Mouse (Mus musculus) heart, embryonic 14.5 days (tissue): Measurements from ENCODE around the gene Rab11b. TPM values are rescaled to one million over a fixed set of nuclear protein-coding genes. Genes with fewer than 3 reads are reported as not detected.

ENCODE experiments used
- ATAC-seq: fragments of 200-750 bp; cut with Nextera tagmentation; 2 replicates; pipeline ENCODE4 v1.8.0; 2017; ENCODE audit warnings: low read depth, moderate TSS enrichment; ENCODE audit not compliant: insufficient number of reproducible peaks, insufficient read depth, low FRiP score
- H3K27ac ChIP-seq, 2 experiments: fragments of 200-500 bp in 1 of 2; fragments of 300-500 bp in 1 of 2; sonication (generic) in 1 of 2; replicated peaks in 1 of 2; 2 replicates each; pipeline ENCODE4 v1.5.1; 2012 to 2014; ENCODE audit warnings: low read depth in 2 of 2, low read length in 2 of 2, control low read depth in 1 of 2, mild to moderate bottlenecking in 1 of 2, mixed read lengths in 1 of 2; ENCODE audit not compliant: control insufficient read depth in 1 of 2, insufficient read depth in 1 of 2
- H3K27me3 ChIP-seq: fragments of 300-500 bp; sonication (generic); 2 replicates; pipeline ENCODE4 v1.6.1; 2014; ENCODE audit warnings: mild to moderate bottlenecking, low read length, control low read depth; ENCODE audit not compliant: control insufficient read depth, insufficient read depth
- H3K36me3 ChIP-seq: fragments of 300-500 bp; sonication (generic); 2 replicates; pipeline ENCODE4 v1.6.1; 2014; ENCODE audit warnings: mild to moderate bottlenecking, control low read depth, low read length, mixed read lengths; ENCODE audit not compliant: control insufficient read depth, insufficient read depth
- H3K4me1 ChIP-seq, 2 experiments: fragments of 200-500 bp in 1 of 2; fragments of 300-500 bp in 1 of 2; sonication (generic) in 1 of 2; 2 replicates each; pipeline ENCODE4 v1.6.1; 2012 to 2014; ENCODE audit warnings: low read length in 2 of 2, control low read depth in 1 of 2, mixed read lengths in 1 of 2; ENCODE audit not compliant: control insufficient read depth in 2 of 2, insufficient read depth in 2 of 2
- H3K4me2 ChIP-seq: fragments of 300-500 bp; sonication (generic); 2 replicates; pipeline ENCODE4 v1.6.1; 2014; ENCODE audit warnings: mild to moderate bottlenecking, low read length
- H3K4me3 ChIP-seq, 2 experiments: fragments of 200-500 bp in 1 of 2; fragments of 300-500 bp in 1 of 2; sonication (generic) in 1 of 2; 2 replicates each; pipeline ENCODE4 v1.5.1; 2012 to 2014; ENCODE audit warnings: low read length in 2 of 2, mild to moderate bottlenecking in 2 of 2, control low read depth in 1 of 2, low read depth in 1 of 2, moderate library complexity in 1 of 2; ENCODE audit not compliant: control insufficient read depth in 1 of 2, insufficient read depth in 1 of 2
- H3K9ac ChIP-seq: fragments of 300-500 bp; sonication (generic); 2 replicates; pipeline ENCODE4 v1.6.1; 2014; ENCODE audit warnings: mild to moderate bottlenecking, low read length
- H3K9me3 ChIP-seq: fragments of 300-500 bp; sonication (generic); 2 replicates; pipeline ENCODE4 v1.6.1; 2016; ENCODE audit warnings: low read length, control low read depth; ENCODE audit not compliant: control insufficient read depth
- WGBS: fragments of 180-500 bp; shearing (Covaris S2); extraction: QIAGEN DNeasy Blood & Tissue Kit; methylation state at CpG from one replicate; pipeline ENCODE4 v1.1.7; 2014; 5-methylcytosine and 5-hydroxymethylcytosine counted together
- polyA plus RNA-seq: library from polyadenylated mRNA; unstranded; fragments of >200 nt; fragmentation: Nextera tagmentation; extraction: Ambion mirVana; gene quantifications from 2 replicates; pipeline ENCODE4 v1.2.1, GENCODE M21; 2014

Gene Rab11b
- polyA plus RNA-seq, result 300 and 314 TPM in 2 replicates

DNA sequence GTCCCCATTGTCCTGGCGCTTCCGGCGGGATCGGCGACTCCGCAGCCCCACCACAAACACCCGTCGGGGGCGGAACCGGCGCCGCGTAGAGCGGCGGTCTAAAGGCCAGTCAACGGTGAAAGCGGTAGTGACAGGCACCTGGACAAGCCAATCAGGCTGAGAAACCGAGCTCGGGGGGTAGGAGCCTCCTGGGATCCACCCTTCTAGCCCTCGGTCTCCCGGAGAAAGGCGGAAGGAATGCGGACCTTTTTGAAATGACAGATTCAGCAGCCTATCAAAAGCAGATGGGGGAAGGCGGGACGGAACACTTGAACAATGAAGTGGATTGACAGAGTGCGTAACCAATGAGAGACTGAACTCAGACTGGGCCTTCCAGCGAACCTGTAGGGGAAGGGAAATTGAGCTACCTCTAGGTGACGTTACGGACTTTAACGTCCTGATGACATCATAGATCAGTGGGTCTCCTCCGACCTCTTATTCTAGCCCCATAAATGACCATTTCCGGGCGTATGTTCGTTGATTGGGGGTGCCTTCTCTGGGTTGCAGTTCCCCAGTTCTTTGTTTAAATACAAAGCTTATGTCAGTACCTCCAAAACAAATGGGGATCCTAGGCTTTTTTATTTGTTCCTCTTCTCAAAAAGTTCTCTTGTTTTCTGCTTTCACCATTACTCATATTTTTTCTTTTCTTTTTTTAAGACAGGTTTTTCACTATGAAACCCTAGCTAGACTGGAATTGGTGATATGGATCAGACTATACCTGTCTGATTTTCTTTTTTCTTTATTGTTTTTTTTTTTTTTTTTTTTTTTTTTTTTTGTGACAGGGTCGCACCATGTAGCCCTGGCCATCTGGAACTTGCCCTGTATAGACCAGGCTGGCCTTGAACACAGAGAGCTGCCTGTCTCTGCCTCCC lies at the start of gene Rab11b:
Gene Rab11b, minus strand, starts transcription at position 276 of the 911 bp plus-strand sequence.
- Histone ChIP-seq H3K4me2 (peak within 1 kb of the TSS; percentile 79), H3K36me3 (peaks cover 3% of the 10 kb centered on the region; the same call in 1 of the 2 replicates), H3K27ac (peak within 1 kb of the TSS; percentile 99), H3K4me3 (peak within 1 kb of the TSS; percentile 69 to 89), H3K9me3 (no peaks in the 10 kb centered on the region), H3K4me1 (peaks cover 16 to 40% of the 10 kb centered on the region in 2 experiments), H3K9ac (peak within 1 kb of the TSS; percentile 98), H3K27me3 (no peaks in the 10 kb centered on the region)
- peak; percentile 99 for ATAC-seq
- 3% methylated on average over 35 of the region's 35 CpGs for WGBS

DNA sequence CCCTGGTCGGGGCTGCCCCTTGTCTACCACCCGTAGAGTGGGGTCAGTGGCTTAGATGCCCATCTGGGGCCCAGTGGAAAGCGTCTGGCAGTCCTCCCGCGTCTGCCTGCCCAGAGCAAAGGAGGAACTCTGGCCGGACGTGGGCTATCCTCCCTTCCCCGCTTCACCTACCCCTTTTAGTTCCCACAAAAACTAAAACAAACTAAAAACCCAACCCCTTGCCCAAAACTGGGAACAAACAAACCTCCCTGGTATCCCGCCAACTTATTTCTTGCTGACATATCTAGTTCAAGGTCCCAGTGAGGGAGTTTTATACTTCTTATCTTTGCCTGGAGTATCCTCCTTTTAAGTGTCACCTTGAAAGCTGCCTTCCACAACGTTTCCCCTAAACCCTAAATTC lies 47.9 kb upstream of the Rab11b start:
- WGBS, result 28% methylated on average over 10 of the region's 10 CpGs
- Histone ChIP-seq H3K4me2 (no peak overlapping the region), H3K27me3 (peaks cover 44% of the 10 kb centered on the region), H3K4me1 (peaks cover 23 to 33% of the 10 kb centered on the region in 2 experiments), H3K36me3 (no peaks in the 10 kb centered on the region), H3K9me3 (no peaks in the 10 kb centered on the region), H3K4me3 (no peak overlapping the region), H3K9ac (no peak overlapping the region), H3K27ac (no peak overlapping the region)
- ATAC-seq, result no peak

DNA sequence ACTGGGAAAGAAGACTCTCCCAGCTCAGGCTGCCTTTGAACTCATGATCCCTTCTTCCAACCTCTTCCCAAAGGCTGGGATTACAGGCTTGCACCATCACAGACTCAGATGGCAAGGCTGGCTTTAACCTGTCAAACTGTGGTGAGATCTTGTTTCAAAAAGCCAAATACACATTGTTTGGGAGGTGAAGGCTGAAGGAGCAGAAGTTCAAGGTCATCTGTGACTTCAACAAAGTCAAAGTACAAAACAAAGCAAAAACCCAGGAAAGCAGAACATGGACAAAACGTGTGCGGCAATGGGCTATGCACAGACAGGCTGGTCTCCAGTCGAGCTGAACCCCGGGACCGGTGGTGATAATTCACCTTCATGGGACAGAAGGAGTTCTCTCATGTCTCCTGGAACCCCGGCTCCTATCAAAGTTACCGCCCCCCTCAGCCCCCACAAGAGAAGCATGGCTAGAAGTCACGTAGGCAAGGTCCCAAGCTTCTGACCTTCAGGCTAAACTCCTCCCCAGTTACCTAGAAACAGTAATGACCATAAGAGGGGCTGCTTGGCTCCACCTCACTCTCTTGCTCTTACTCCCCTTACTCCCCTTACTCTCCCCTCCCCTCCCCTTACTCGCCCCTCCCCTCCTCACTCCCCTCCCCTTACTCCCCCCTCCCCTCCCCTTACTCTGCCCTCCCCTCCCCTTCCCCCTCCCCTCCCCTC lies 47.0 kb upstream of the Rab11b start:
- H3K36me3 ChIP-seq, result no peaks in the 10 kb centered on the region
- no peaks in the 10 kb centered on the region for H3K9me3 ChIP-seq
- WGBS, result 53% methylated on average over 8 of the region's 9 CpGs
- H3K4me1 ChIP-seq, result peaks cover 15 to 25% of the 10 kb centered on the region in 2 experiments
- no peak overlapping the region for H3K4me2 ChIP-seq
- no peak for ATAC-seq
- H3K4me3 ChIP-seq, result no peak overlapping the region
- H3K27me3 ChIP-seq, result peaks cover 49% of the 10 kb centered on the region
- H3K9ac ChIP-seq, result no peak overlapping the region
- no peak overlapping the region for H3K27ac ChIP-seq

DNA sequence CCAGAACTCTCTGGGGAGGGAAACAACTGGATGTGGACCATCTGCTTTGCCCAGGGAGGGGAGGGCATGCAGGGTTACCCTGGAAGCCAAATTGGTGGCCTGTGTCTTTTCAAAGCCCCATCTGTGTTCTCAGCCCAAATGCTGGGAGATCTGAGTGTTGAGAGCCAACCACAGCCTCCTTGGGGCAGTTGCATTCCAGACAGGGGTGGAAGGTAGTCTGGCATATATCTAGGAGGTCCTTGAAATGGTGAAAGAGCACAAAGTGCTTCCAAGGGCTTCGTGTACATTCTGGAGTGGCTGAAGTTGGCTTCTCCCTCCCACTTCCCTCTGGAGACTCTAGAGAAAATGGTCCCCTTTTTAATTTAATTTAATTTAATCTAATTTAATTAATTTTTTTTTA lies 44.4 kb upstream of the Rab11b start:
- Histone ChIP-seq H3K4me2 (no peak overlapping the region), H3K9me3 (no peaks in the 10 kb centered on the region), H3K27me3 (peaks cover 69% of the 10 kb centered on the region), H3K36me3 (no peaks in the 10 kb centered on the region), H3K9ac (no peak overlapping the region), H3K4me3 (no peak overlapping the region), H3K27ac (no peak overlapping the region), H3K4me1 (peaks cover 4 to 9% of the 10 kb centered on the region in 2 experiments; a peak in 3 of 4 replicates)
- ATAC-seq, result peak; percentile 26; the same call in 1 of the 2 replicates
- WGBS, result 26% methylated on average over 1 of the region's 1 CpGs

DNA sequence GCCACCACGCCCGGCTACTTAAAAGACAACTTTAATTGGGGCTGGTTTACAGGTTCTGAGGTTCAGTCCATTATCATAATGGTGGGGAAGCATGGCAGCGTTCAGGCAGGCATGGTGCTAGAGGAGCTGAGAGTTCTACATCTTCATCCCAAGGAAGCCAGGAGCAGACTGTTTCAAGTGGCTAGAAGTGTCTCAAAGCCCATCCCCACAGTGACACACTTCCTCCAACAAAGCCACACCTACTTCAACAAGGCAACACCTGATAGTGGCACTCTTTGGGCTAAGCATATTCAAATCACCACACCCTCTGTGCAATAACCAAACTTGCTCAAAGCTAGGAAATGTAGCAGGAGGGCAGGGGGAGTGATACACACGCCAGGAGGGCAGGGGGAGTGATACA lies 43.9 kb upstream of the Rab11b start:
- Histone ChIP-seq H3K36me3 (no peaks in the 10 kb centered on the region), H3K27ac (no peak overlapping the region), H3K4me1 (peaks cover 4 to 9% of the 10 kb centered on the region in 2 experiments; a peak in 3 of 4 replicates), H3K27me3 (peaks cover 70% of the 10 kb centered on the region), H3K9me3 (no peaks in the 10 kb centered on the region), H3K4me2 (no peak overlapping the region), H3K9ac (no peak overlapping the region), H3K4me3 (no peak overlapping the region)
- WGBS, result 48% methylated on average over 4 of the region's 4 CpGs
- ATAC-seq, result no peak

DNA sequence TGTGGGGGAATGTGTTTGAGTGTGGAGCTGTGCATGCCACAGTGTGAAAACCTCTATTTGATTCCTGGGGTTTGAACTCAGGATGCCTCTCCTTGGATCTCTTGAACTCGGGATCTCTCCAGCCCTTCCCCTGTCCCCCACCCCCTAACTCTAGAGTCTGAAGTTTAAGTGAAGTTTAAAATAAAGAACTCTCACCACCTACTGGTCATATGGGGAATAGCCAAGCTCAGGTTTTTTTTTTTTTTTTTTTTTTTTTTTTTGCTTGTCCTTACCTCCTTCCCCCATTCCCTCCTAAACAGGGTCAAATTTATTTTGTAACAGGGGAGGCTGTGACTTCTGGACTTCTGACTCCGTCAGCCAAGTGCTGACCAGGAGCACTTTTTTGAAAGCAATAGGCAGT lies 41.9 kb upstream of the Rab11b start:
- peaks cover 65% of the 10 kb centered on the region for H3K27me3 ChIP-seq

DNA sequence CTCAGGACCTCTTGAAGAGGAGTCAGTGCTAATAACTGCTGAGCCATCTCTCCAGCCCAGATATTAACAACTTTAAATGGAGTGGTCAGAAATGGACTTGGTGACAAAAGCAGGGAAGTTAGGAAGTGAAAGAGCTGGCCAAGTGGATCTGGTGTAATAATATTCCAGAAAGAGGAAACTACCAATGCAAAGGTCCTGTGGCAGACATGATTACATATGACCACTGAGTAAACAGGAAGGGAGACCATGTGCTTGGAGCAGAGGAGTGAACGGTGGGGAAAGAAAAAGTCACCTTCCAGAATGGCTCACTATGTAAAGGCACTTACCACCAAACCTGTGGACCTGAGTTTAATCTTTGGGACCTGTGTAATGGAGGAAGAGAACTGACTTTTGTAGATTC lies 38.9 kb upstream of the Rab11b start:
- Histone ChIP-seq H3K9me3 (no peaks in the 10 kb centered on the region), H3K36me3 (no peaks in the 10 kb centered on the region), H3K9ac (no peak overlapping the region), H3K4me3 (no peak overlapping the region), H3K4me2 (no peak overlapping the region), H3K4me1 (peaks cover 0 to 2% of the 10 kb centered on the region in 2 experiments; a peak in 1 of 4 replicates), H3K27me3 (peaks cover 45% of the 10 kb centered on the region), H3K27ac (no peak overlapping the region)
- WGBS, result 61% methylated on average over 1 of the region's 1 CpGs
- no peak for ATAC-seq

More for the DNA sequence above, 41.9 kb upstream of the Rab11b start:
- Histone ChIP-seq H3K4me3 (no peak overlapping the region), H3K9ac (no peak overlapping the region), H3K9me3 (no peaks in the 10 kb centered on the region), H3K27ac (no peak overlapping the region), H3K36me3 (no peaks in the 10 kb centered on the region), H3K4me1 (peaks cover 4 to 9% of the 10 kb centered on the region in 2 experiments; a peak in 3 of 4 replicates), H3K4me2 (no peak overlapping the region)
- no peak for ATAC-seq
- 2% methylated on average over 2 of the region's 2 CpGs for WGBS
